Mouse (Mus musculus): ENCODE measurements around the gene Prrc2b. TPM values are rescaled to one million over a fixed set of nuclear protein-coding genes. Genes with fewer than 3 reads are reported as not detected.

Gene Prrc2b
- polyA plus RNA-seq, 1 experiment from 2014 or later, result 7.5 TPM

- Histone ChIP-seq H3K9me3 (ENCODE audit: low read length) (no peaks in the 10 kb centered on the region), H3K27me3 (ENCODE audit: insufficient read depth, low read length) (no peaks in the 10 kb centered on the region), H3K4me2 (ENCODE audit: low read depth, low read length) (no peak overlapping the region), H3K36me3 (replicated peaks; ENCODE audit: insufficient read depth, low read length) (peaks cover 90% of the 10 kb centered on the region), H3K9ac (replicated peaks) (no peak overlapping the region), H3K27ac (ENCODE audit: low read depth) (no peak overlapping the region), H3K4me1 (ENCODE audit: insufficient read depth) (no peaks in the 10 kb centered on the region), H3K4me3 (ENCODE audit: low read depth, low read length) (no peak overlapping the region)
- no peak for TF ChIP-seq EP300 (IDR thresholded peaks at IDR 0.05; ENCODE audit: low read depth)
- 86% methylated on average over 7 of the region's 7 CpGs for WGBS (ENCODE audit: insufficient replicate concordance)
- DNase-seq (no peak), ATAC-seq (no peak)
Observed at GRCm38 (mm10) chr2:32221577-32221976, 70.7 kb downstream of the Prrc2b start.

- H3K9ac ChIP-seq (replicated peaks), result no peak overlapping the region
- H3K4me1 ChIP-seq (ENCODE audit: insufficient read depth), result no peaks in the 10 kb centered on the region
- ATAC-seq (no peak), DNase-seq (no peak)
- no peak overlapping the region for H3K27ac ChIP-seq (ENCODE audit: low read depth)
- no peaks in the 10 kb centered on the region for H3K9me3 ChIP-seq (ENCODE audit: low read length)
- H3K27me3 ChIP-seq (ENCODE audit: insufficient read depth, low read length), result no peaks in the 10 kb centered on the region
- no peak overlapping the region for H3K4me3 ChIP-seq (ENCODE audit: low read depth, low read length)
- no peak for TF ChIP-seq CTCF (IDR thresholded peaks at IDR 0.05; ENCODE audit: low read depth)
- TF ChIP-seq EP300 (IDR thresholded peaks at IDR 0.05; ENCODE audit: low read depth), result no peak
- WGBS (ENCODE audit: insufficient replicate concordance), result 71% methylated on average over 10 of the region's 10 CpGs
- peaks cover 90% of the 10 kb centered on the region for H3K36me3 ChIP-seq (replicated peaks; ENCODE audit: insufficient read depth, low read length)
- no peak overlapping the region for H3K4me2 ChIP-seq (ENCODE audit: low read depth, low read length)
Observed at GRCm38 (mm10) chr2:32222057-32222456, 71.2 kb downstream of the Prrc2b start.

DNA sequence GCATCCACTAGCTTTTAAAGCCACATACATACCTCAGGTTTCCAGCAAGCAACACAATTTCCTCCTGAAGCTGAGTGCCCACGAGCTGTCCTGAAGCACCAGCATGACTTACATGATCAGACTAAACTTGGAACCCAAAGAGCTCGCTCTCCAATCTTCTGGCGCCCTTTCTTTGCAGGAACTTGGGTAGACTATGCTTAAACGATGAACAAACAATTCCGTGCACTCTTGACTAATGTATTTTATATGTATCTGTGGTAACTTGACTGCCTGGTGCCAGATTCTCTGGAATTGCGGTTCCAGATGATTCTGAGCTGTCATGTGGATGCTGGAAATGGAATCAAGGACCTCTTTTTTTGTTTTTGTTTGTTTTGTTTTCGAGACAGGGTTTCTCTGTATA is 84.6 kb downstream of the Prrc2b start:
- peaks cover 24% of the 10 kb centered on the region for H3K4me1 ChIP-seq (ENCODE audit: insufficient read depth)
- TF ChIP-seq CTCF (IDR thresholded peaks at IDR 0.05; ENCODE audit: low read depth) (no peak), EP300 (IDR thresholded peaks at IDR 0.05; ENCODE audit: low read depth) (no peak)
- H3K4me2 ChIP-seq (ENCODE audit: low read depth, low read length), result peak overlapping the region; percentile 96
- no peak for ATAC-seq
- peak overlapping the region; percentile 61 for H3K4me3 ChIP-seq (ENCODE audit: low read depth, low read length)
- WGBS (ENCODE audit: insufficient replicate concordance), result 30% methylated on average over 7 of the region's 7 CpGs
- H3K27me3 ChIP-seq (ENCODE audit: insufficient read depth, low read length), result no peaks in the 10 kb centered on the region
- DNase-seq, result no peak
- H3K9me3 ChIP-seq (ENCODE audit: low read length), result no peaks in the 10 kb centered on the region
- peaks cover 28% of the 10 kb centered on the region for H3K36me3 ChIP-seq (replicated peaks; ENCODE audit: insufficient read depth, low read length)
- peak overlapping the region; percentile 79; the same call in 1 of the 2 replicates for H3K27ac ChIP-seq (ENCODE audit: low read depth)
- H3K9ac ChIP-seq (replicated peaks), result peak overlapping the region; percentile 73

DNA sequence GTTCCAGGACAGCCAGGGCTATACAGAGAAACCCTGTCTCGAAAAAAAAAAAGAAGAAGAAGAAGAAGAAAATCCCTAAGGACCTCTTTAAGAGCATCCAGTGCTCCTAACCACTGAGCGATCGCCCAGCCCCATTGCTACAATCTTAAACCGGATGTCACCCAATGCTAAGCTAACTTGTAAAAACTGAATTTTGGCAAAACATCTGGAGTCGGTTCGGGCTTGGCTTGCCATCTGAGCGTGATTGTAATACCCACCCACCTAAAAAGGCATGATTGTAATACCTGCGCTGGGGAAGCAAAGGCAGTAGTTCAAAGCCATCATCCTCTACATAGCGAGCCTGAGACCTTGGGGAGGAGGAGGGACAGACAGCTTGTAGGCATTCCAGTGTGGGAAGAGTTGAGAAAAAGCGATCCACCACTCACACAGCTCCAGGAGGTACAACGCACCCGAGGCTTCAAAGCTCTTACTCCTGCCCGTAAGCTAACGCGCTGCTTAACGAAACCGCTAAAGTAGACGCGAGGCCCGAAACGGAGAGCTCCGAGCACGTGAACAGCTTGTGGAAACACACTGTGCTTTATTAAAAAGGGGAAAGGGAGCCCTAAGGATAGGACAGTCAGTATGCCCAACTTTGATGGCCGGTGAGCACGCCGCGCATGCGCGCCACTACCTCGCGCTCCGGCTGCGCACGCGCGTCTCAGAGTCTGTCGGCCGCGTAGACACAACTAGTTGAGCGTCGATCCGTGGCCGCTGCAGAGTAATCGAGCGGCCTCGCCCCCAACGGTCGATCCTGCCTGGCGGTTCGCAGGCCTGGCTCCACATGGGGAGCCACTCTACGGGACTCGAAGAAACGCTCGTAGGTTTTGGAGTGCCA is 85.2 kb downstream of the Prrc2b start, which contains the start of gene Pomt1:
TSS of gene Pomt1 (plus strand) at position 705 of the 874 bp plus-strand sequence.
- peak; percentile 95 for ATAC-seq
- peak within 1 kb of the TSS; percentile 61 for H3K4me3 ChIP-seq (ENCODE audit: low read depth, low read length)
- H3K9me3 ChIP-seq (ENCODE audit: low read length), result no peaks in the 10 kb centered on the region
- peaks cover 24% of the 10 kb centered on the region for H3K4me1 ChIP-seq (ENCODE audit: insufficient read depth)
- peak within 1 kb of the TSS; percentile 79 for H3K9ac ChIP-seq (replicated peaks)
- H3K27me3 ChIP-seq (ENCODE audit: insufficient read depth, low read length), result no peaks in the 10 kb centered on the region
- DNase-seq, result peak; percentile 94
- whole genome bisulfite sequencing (ENCODE audit: insufficient replicate concordance), result under 1% methylated on average over 52 of the region's 54 CpGs
- H3K4me2 ChIP-seq (ENCODE audit: low read depth, low read length), result peak within 1 kb of the TSS; percentile 96
- peaks cover 21% of the 10 kb centered on the region for H3K36me3 ChIP-seq (replicated peaks; ENCODE audit: insufficient read depth, low read length)
- TF ChIP-seq EP300 (IDR thresholded peaks at IDR 0.05; ENCODE audit: low read depth), result no peak
- TF ChIP-seq CTCF (IDR thresholded peaks at IDR 0.05; ENCODE audit: low read depth), result no peak
- H3K27ac ChIP-seq (ENCODE audit: low read depth), result peak within 1 kb of the TSS; percentile 79

DNA sequence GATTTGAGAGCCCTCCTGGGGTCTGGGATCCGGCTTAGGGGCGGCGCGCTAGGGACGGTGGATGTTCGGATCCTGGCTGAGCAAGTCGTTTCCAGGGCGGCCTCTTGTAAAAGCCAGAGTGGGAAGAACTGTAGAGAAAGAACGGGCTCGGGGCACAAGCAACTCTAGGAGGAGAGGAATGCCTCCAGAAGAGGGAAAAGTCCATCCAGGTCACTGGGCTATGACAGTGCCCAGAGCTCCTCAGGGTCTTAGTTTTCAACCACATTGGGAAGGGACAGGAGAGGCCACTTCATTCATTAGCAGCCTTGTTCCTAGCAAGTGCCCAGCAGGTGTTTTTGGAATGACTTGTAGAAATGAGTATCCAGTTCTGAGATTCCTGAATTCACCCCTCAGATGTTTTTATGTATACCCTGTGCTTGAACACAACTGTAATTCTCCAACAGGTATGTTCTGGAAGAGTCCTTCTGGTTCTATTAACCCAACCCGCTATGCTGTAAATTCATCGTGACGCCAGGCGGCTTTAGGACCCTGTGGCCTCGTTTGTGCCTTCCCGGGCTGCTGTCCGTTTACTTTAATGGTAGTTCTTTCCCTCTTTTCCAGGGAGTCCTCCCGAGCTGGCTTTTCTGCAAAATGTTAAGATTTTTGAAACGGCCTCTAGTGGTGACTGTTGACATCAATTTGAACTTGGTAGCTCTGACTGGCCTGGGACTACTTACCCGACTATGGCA is 86.0 kb downstream of the Prrc2b start:
- Histone ChIP-seq H3K36me3 (replicated peaks; ENCODE audit: insufficient read depth, low read length) (peaks cover 13% of the 10 kb centered on the region), H3K4me1 (ENCODE audit: insufficient read depth) (peaks cover 24% of the 10 kb centered on the region), H3K9me3 (ENCODE audit: low read length) (no peaks in the 10 kb centered on the region), H3K27me3 (ENCODE audit: insufficient read depth, low read length) (no peaks in the 10 kb centered on the region), H3K27ac (ENCODE audit: low read depth) (peak overlapping the region; percentile 79), H3K4me3 (ENCODE audit: low read depth, low read length) (peak overlapping the region; percentile 61), H3K4me2 (ENCODE audit: low read depth, low read length) (peak overlapping the region; percentile 96), H3K9ac (replicated peaks) (peak overlapping the region; percentile 79)
- DNase-seq (peak; percentile 58), ATAC-seq (peak; percentile 38)
- WGBS (ENCODE audit: insufficient replicate concordance), result 2% methylated on average over 20 of the region's 20 CpGs
- TF ChIP-seq CTCF (IDR thresholded peaks at IDR 0.05; ENCODE audit: low read depth) (peak; percentile 68), EP300 (IDR thresholded peaks at IDR 0.05; ENCODE audit: low read depth) (no peak)

- 41% methylated on average over 4 of the region's 4 CpGs for WGBS (ENCODE audit: insufficient replicate concordance)
- no peak for ATAC-seq
Observed at GRCm38 (mm10) chr2:32237571-32237970, 86.7 kb downstream of the Prrc2b start.

More at GRCm38 (mm10) chr2:32237571-32237970, 86.7 kb downstream of the Prrc2b start:
- Histone ChIP-seq H3K36me3 (replicated peaks; ENCODE audit: insufficient read depth, low read length) (peaks cover 8% of the 10 kb centered on the region), H3K27ac (ENCODE audit: low read depth) (peak overlapping the region; percentile 79; the same call in 1 of the 2 replicates), H3K4me2 (ENCODE audit: low read depth, low read length) (peak overlapping the region; percentile 96), H3K9me3 (ENCODE audit: low read length) (no peaks in the 10 kb centered on the region), H3K9ac (replicated peaks) (peak overlapping the region; percentile 79), H3K27me3 (ENCODE audit: insufficient read depth, low read length) (no peaks in the 10 kb centered on the region), H3K4me1 (ENCODE audit: insufficient read depth) (peaks cover 24% of the 10 kb centered on the region), H3K4me3 (ENCODE audit: low read depth, low read length) (peak overlapping the region; percentile 61)
- DNase-seq, result no peak
- TF ChIP-seq CTCF (IDR thresholded peaks at IDR 0.05; ENCODE audit: low read depth) (no peak), EP300 (IDR thresholded peaks at IDR 0.05; ENCODE audit: low read depth) (no peak)
